Mouse (Mus musculus): Measurements from ENCODE around the gene Slc7a15. TPM values are rescaled to one million over a fixed set of nuclear protein-coding genes. Genes with fewer than 3 reads are reported as not detected.
A peak's percentile ranks its signal among the peaks of the same experiment; 100 is the strongest.
"Not testable (repeated sequence)": the region's sequence is repeated elsewhere in the genome, so short reads cannot be mapped to it uniquely, and the experiment has no call there.

The Slc7a15 gene
- polyA plus RNA-seq, 1 experiment from 2014 or later = 0.05 TPM

GRCm38 (mm10) chr12:8629537-8629936, 30.7 kb upstream of the Slc7a15 start:
- Histone ChIP-seq H3K4me1 (replicated peaks) (no peaks in the 10 kb centered on the region), H3K9me3 (replicated peaks) (no peaks in the 10 kb centered on the region), H3K27me3 (no peaks in the 10 kb centered on the region), H3K36me3 (replicated peaks) (no peaks in the 10 kb centered on the region), H3K9ac (no peak overlapping the region), H3K27ac (replicated peaks) (no peak overlapping the region), H3K4me2 (no peak overlapping the region), H3K4me3 (replicated peaks) (no peak overlapping the region)
- no peak for ATAC-seq (ENCODE audit: insufficient read depth)
- 78% methylated on average over 6 of the region's 6 CpGs for WGBS (ENCODE audit: insufficient replicate concordance)

- WGBS (ENCODE audit: insufficient replicate concordance) = 76% methylated on average over 5 of the region's 5 CpGs
Observed at GRCm38 (mm10) chr12:8620678-8621018, 21.8 kb upstream of the Slc7a15 start.

GRCm38 (mm10) chr12:8619827-8620677, 21.2 kb upstream of the Slc7a15 start:
- Histone ChIP-seq H3K4me1 (replicated peaks) (no peaks in the 10 kb centered on the region), H3K9me3 (replicated peaks) (no peaks in the 10 kb centered on the region), H3K9ac (no peak overlapping the region), H3K4me3 (replicated peaks) (no peak overlapping the region), H3K36me3 (replicated peaks) (0 out of 2 replicates have a peak, but pooled peaks cover 4% of the 10 kb centered on the region), H3K27me3 (no peaks in the 10 kb centered on the region), H3K4me2 (no peak overlapping the region), H3K27ac (replicated peaks) (no peak overlapping the region)
- ATAC-seq (ENCODE audit: insufficient read depth) = no peak
- WGBS (ENCODE audit: insufficient replicate concordance) = 83% methylated on average over 9 of the region's 9 CpGs

More at GRCm38 (mm10) chr12:8620678-8621018, 21.8 kb upstream of the Slc7a15 start:
- Histone ChIP-seq H3K27me3 (no peaks in the 10 kb centered on the region), H3K4me3 (replicated peaks) (no peak overlapping the region), H3K4me2 (no peak overlapping the region), H3K9me3 (replicated peaks) (no peaks in the 10 kb centered on the region), H3K27ac (replicated peaks) (no peak overlapping the region), H3K36me3 (replicated peaks) (0 out of 2 replicates have a peak, but pooled peaks cover 4% of the 10 kb centered on the region), H3K9ac (no peak overlapping the region), H3K4me1 (replicated peaks) (no peaks in the 10 kb centered on the region)
- ATAC-seq (ENCODE audit: insufficient read depth) = no peak

- Histone ChIP-seq H3K4me2 (no peak overlapping the region), H3K9me3 (replicated peaks) (no peaks in the 10 kb centered on the region), H3K4me3 (replicated peaks) (no peak overlapping the region), H3K36me3 (replicated peaks) (0 out of 2 replicates have a peak, but pooled peaks cover 4% of the 10 kb centered on the region), H3K27me3 (no peaks in the 10 kb centered on the region), H3K27ac (replicated peaks) (no peak overlapping the region), H3K9ac (no peak overlapping the region), H3K4me1 (replicated peaks) (no peaks in the 10 kb centered on the region)
- no peak for ATAC-seq (ENCODE audit: insufficient read depth)
- WGBS (ENCODE audit: insufficient replicate concordance) = 83% methylated on average over 3 of the region's 3 CpGs
Observed at GRCm38 (mm10) chr12:8618271-8618670, 19.4 kb upstream of the Slc7a15 start.

- H3K36me3 ChIP-seq (replicated peaks) = no peaks in the 10 kb centered on the region
- no peak overlapping the region for H3K4me2 ChIP-seq
- H3K27ac ChIP-seq (replicated peaks) = no peak overlapping the region
- H3K9ac ChIP-seq = no peak overlapping the region
- no peaks in the 10 kb centered on the region for H3K27me3 ChIP-seq
- ATAC-seq (ENCODE audit: insufficient read depth) = no peak
- no peak overlapping the region for H3K4me3 ChIP-seq (replicated peaks)
- 64% methylated on average over 3 of the region's 3 CpGs for WGBS (ENCODE audit: insufficient replicate concordance)
- no peaks in the 10 kb centered on the region for H3K9me3 ChIP-seq (replicated peaks)
- no peaks in the 10 kb centered on the region for H3K4me1 ChIP-seq (replicated peaks)
Observed at GRCm38 (mm10) chr12:8609070-8609469, 10.2 kb upstream of the Slc7a15 start.

GRCm38 (mm10) chr12:8595611-8596010, 3.3 kb downstream of the Slc7a15 start:
- no peak overlapping the region for H3K4me3 ChIP-seq (replicated peaks)
- H3K4me1 ChIP-seq (replicated peaks) = no peaks in the 10 kb centered on the region
- no peak for ATAC-seq (ENCODE audit: insufficient read depth)
- H3K27me3 ChIP-seq = no peaks in the 10 kb centered on the region
- no peak overlapping the region for H3K9ac ChIP-seq
- no peak overlapping the region for H3K27ac ChIP-seq (replicated peaks)
- 79% methylated on average over 7 of the region's 7 CpGs for WGBS (ENCODE audit: insufficient replicate concordance)
- no peak overlapping the region for H3K4me2 ChIP-seq
- no peaks in the 10 kb centered on the region for H3K36me3 ChIP-seq (replicated peaks)
- H3K9me3 ChIP-seq (replicated peaks) = 0 out of 2 replicates have a peak, but pooled peaks cover 3% of the 10 kb centered on the region

- ATAC-seq (ENCODE audit: insufficient read depth); H3K27ac ChIP-seq (replicated peaks); H3K4me2 ChIP-seq; H3K9ac ChIP-seq; H3K4me3 ChIP-seq (replicated peaks); H3K36me3 ChIP-seq (replicated peaks); H3K9me3 ChIP-seq (replicated peaks); H3K4me1 ChIP-seq (replicated peaks); H3K27me3 ChIP-seq: not testable (repeated sequence)
- 75% methylated on average over 2 of the region's 2 CpGs for WGBS (ENCODE audit: insufficient replicate concordance)
Observed at GRCm38 (mm10) chr12:8591326-8591725, 7.5 kb downstream of the Slc7a15 start.

GRCm38 (mm10) chr12:8573405-8573804, 25.5 kb downstream of the Slc7a15 start:
- H3K9ac ChIP-seq = no peak overlapping the region
- 60% methylated on average over 11 of the region's 11 CpGs for WGBS (ENCODE audit: insufficient replicate concordance)
- H3K9me3 ChIP-seq (replicated peaks) = no peaks in the 10 kb centered on the region
- H3K4me3 ChIP-seq (replicated peaks) = peak overlapping the region; percentile 37
- no peaks in the 10 kb centered on the region for H3K4me1 ChIP-seq (replicated peaks)
- no peaks in the 10 kb centered on the region for H3K36me3 ChIP-seq (replicated peaks)
- no peak for ATAC-seq (ENCODE audit: insufficient read depth)
- H3K27me3 ChIP-seq = no peaks in the 10 kb centered on the region
- H3K4me2 ChIP-seq = 0 out of 2 replicates have a peak overlapping the region, but pooled peaks have one; percentile 2
- no peak overlapping the region for H3K27ac ChIP-seq (replicated peaks)

- peak overlapping the region; percentile 39 for H3K4me2 ChIP-seq
- 26% methylated on average over 12 of the region's 12 CpGs for WGBS (ENCODE audit: insufficient replicate concordance)
- H3K9me3 ChIP-seq (replicated peaks); ATAC-seq (ENCODE audit: insufficient read depth); H3K9ac ChIP-seq; H3K36me3 ChIP-seq (replicated peaks); H3K4me1 ChIP-seq (replicated peaks); H3K27me3 ChIP-seq: not testable (repeated sequence)
- 0 out of 2 replicates have a peak overlapping the region, but pooled peaks have one; percentile 14 for H3K27ac ChIP-seq (replicated peaks)
- H3K4me3 ChIP-seq (replicated peaks) = peak overlapping the region; percentile 37
Observed at GRCm38 (mm10) chr12:8571903-8572341, 26.9 kb downstream of the Slc7a15 start.

- ATAC-seq (ENCODE audit: insufficient read depth); H3K4me2 ChIP-seq: not testable (repeated sequence)
- 57% methylated on average over 2 of the region's 2 CpGs for WGBS (ENCODE audit: insufficient replicate concordance)
Observed at GRCm38 (mm10) chr12:8571287-8571902, 27.5 kb downstream of the Slc7a15 start.

GRCm38 (mm10) chr12:8562213-8562612, 36.7 kb downstream of the Slc7a15 start:
- 68% methylated on average over 8 of the region's 8 CpGs for WGBS (ENCODE audit: insufficient replicate concordance)
- ATAC-seq (ENCODE audit: insufficient read depth); H3K4me2 ChIP-seq; H3K9me3 ChIP-seq (replicated peaks); H3K9ac ChIP-seq; H3K27ac ChIP-seq (replicated peaks); H3K36me3 ChIP-seq (replicated peaks); H3K4me3 ChIP-seq (replicated peaks); H3K4me1 ChIP-seq (replicated peaks); H3K27me3 ChIP-seq: not testable (repeated sequence)

More at GRCm38 (mm10) chr12:8571287-8571902, 27.5 kb downstream of the Slc7a15 start:
- not testable (repeated sequence) for H3K27ac ChIP-seq (replicated peaks); H3K4me1 ChIP-seq (replicated peaks); H3K9ac ChIP-seq; H3K4me3 ChIP-seq (replicated peaks); H3K36me3 ChIP-seq (replicated peaks); H3K9me3 ChIP-seq (replicated peaks); H3K27me3 ChIP-seq

Measured in liver, embryonic 15.5 days (tissue).